Mouse (Mus musculus) lung, postnatal 4 days (tissue): Measurements from ENCODE around the gene Pcsk1.

Source experiments
- DNase-seq, 2 experiments: peaks; one replicate each; pipeline ENCODE4 v3.0.0; 2021

The Pcsk1 gene

GRCm38 (mm10) chr13:75089721-75090410 lies at the start of gene Pcsk1:
Pcsk1 (plus strand) TSS chr13:75089826.
- DNase-seq, result no peak

- no peak for DNase-seq
Measured at GRCm38 (mm10) chr13:75058818-75059217, 30.8 kb upstream of the Pcsk1 start.

GRCm38 (mm10) chr13:75063947-75064346 lies 25.7 kb upstream of the Pcsk1 start:
- no peak for DNase-seq

- DNase-seq, result no peak
Measured at GRCm38 (mm10) chr13:75088597-75088996, 1.0 kb upstream of the Pcsk1 start.

GRCm38 (mm10) chr13:75090411-75090779 lies 769 bp downstream of the Pcsk1 start:
- no peak for DNase-seq

- no peak for DNase-seq
Measured at GRCm38 (mm10) chr13:75091071-75091470, 1.4 kb downstream of the Pcsk1 start.

GRCm38 (mm10) chr13:75095487-75095886 lies 5.9 kb downstream of the Pcsk1 start:
- no peak for DNase-seq

- no peak for DNase-seq
Measured at GRCm38 (mm10) chr13:75113114-75113513, 23.5 kb downstream of the Pcsk1 start.

- no peak for DNase-seq
Measured at GRCm38 (mm10) chr13:75114007-75114424, 24.4 kb downstream of the Pcsk1 start.

- DNase-seq, result no peak
Measured at GRCm38 (mm10) chr13:75114838-75115237, 25.2 kb downstream of the Pcsk1 start.

GRCm38 (mm10) chr13:75135833-75136232 lies 46.2 kb downstream of the Pcsk1 start:
- DNase-seq, result no peak

GRCm38 (mm10) chr13:75160661-75161060 lies 71.0 kb downstream of the Pcsk1 start:
- no peak for DNase-seq

- no peak for DNase-seq
Measured at GRCm38 (mm10) chr13:75163408-75163807, 73.8 kb downstream of the Pcsk1 start.
